Mouse (Mus musculus): ENCODE data around the gene Mog. TPM values are rescaled to one million over a fixed set of nuclear protein-coding genes. Genes with fewer than 3 reads are reported as not detected.

Mog gene
- polyA plus RNA-seq, 1 experiment from 2014 or later, result not detected

DNA sequence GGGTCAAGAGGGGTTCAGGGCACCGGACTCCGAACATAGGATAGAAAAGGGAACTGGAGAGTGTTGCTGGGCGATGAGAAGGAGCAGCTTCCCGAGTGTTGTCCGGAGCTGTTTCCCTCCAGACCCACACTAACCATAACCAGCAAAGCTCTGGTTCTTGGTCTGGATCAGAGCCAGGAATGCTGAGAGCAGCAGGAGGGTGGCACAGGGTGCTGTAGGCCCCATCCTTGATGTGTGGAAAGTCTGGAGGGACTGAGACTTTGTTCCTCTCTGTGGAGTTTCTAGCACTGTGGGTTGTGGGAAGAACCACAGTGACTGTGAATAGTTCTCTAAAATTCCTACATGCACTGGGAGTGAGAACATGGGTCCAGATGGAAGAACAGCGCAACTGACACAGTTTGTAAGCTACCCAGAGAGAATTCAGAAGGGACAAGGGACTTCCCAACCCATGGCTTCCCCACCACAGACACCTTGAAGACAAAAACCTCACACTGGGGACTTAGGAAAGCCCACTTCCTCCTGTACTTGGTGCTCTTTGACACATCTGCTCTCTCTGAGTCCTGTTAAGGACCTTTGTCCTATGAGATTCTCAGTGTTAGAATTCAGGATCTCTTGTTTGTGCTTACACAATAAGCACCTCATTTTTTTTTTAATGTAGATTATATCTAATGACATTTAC lies 51.9 kb downstream of the Mog start:
- H3K27me3 ChIP-seq (replicated peaks), result no peaks in the 10 kb centered on the region
- no peak overlapping the region for H3K9ac ChIP-seq
- no peak overlapping the region for H3K4me2 ChIP-seq
- H3K4me1 ChIP-seq (replicated peaks), result no peaks in the 10 kb centered on the region
- no peak for ATAC-seq (ENCODE audit: insufficient number of reproducible peaks, low FRiP score)
- WGBS, result 87% methylated on average over 6 of the region's 6 CpGs
- no peak overlapping the region for H3K27ac ChIP-seq (ENCODE audit: poor library complexity, severe bottlenecking)
- no peak overlapping the region for H3K4me3 ChIP-seq
- no peaks in the 10 kb centered on the region for H3K36me3 ChIP-seq
- no peaks in the 10 kb centered on the region for H3K9me3 ChIP-seq (replicated peaks)

DNA sequence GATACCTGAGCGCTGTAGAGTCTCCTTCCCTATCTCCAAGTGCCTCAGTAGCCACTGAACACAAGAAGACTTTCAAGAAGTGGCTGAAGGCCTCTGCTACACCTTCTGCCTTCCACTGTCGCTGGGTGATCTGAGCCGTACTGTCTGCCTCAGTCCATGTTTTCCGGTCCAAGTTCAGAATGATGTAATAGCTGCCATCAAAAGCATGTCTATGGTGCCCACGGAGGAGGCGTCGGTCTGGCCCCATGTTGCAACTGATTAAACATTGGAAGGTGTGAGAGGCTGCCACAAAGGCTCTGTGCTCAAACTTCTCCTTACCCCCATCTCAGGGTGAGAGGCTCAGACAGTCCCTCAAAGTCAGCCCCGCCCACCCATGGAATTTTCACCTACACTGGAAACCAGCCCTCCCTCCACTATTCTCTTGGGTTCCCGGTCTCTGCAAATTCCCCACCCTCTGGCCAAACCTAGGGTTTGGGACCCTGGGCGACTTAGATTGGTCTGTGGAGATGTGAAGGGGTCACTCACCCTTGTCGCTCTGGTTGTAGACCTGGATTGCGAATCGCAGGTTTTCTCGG lies 52.8 kb downstream of the Mog start:
- peaks cover 4% of the 10 kb centered on the region; the same call in 1 of the 2 replicates for H3K36me3 ChIP-seq
- H3K9me3 ChIP-seq (replicated peaks), result no peaks in the 10 kb centered on the region
- no peaks in the 10 kb centered on the region for H3K4me1 ChIP-seq (replicated peaks)
- H3K4me2 ChIP-seq, result no peak overlapping the region
- no peaks in the 10 kb centered on the region for H3K27me3 ChIP-seq (replicated peaks)
- no peak overlapping the region for H3K9ac ChIP-seq
- 75% methylated on average over 14 of the region's 14 CpGs for WGBS
- H3K4me3 ChIP-seq, result no peak overlapping the region
- H3K27ac ChIP-seq (ENCODE audit: poor library complexity, severe bottlenecking), result no peak overlapping the region
- no peak for ATAC-seq (ENCODE audit: insufficient number of reproducible peaks, low FRiP score)

DNA sequence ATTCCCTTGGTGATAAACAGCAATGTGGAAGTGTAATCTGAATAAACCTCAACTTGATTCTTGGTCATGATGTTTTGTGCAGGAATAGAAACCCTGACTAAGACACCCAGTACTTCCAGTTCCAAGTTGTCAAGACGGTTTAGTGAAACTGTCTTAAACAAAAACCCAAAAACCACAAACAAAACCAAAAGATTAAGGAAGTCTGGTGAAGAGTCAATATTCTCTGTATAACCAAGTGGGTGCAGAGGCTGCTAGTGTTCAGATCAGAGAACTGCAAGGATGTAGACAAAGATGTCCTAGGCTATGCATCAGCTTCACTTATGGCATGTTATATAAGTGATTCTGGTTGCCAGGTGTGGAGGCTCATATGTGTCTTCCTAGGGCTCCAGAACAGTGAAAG lies 56.3 kb downstream of the Mog start:
- Histone ChIP-seq H3K9ac (no peak overlapping the region), H3K4me2 (no peak overlapping the region), H3K9me3 (replicated peaks) (no peaks in the 10 kb centered on the region), H3K36me3 (peaks cover 4% of the 10 kb centered on the region; the same call in 1 of the 2 replicates), H3K27me3 (replicated peaks) (no peaks in the 10 kb centered on the region), H3K4me3 (no peak overlapping the region), H3K27ac (ENCODE audit: poor library complexity, severe bottlenecking) (no peak overlapping the region), H3K4me1 (replicated peaks) (no peaks in the 10 kb centered on the region)
- 82% methylated on average over 1 of the region's 1 CpGs for WGBS
- no peak for ATAC-seq (ENCODE audit: insufficient number of reproducible peaks, low FRiP score)

DNA sequence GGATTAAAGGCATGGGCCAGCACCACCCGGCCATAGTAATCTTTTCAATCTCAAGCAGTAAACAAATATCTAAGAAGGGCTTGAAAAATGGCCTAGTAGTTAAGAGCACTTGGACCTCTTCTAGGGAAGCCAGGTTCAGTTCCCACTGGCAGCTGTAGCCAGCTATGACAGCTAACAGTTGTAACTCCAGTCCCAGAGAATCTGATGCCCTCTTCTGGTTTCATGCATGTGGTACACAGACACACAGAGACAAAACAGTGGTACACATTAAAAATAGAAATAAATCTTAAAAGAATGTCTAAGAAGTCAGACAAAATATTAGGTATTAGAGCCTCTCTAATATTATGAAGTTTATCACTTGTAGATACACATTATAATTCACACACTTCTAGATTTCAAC lies 62.1 kb downstream of the Mog start:
- H3K27ac ChIP-seq (ENCODE audit: poor library complexity, severe bottlenecking), result no peak overlapping the region
- H3K4me1 ChIP-seq (replicated peaks), result peaks cover 13% of the 10 kb centered on the region
- no peaks in the 10 kb centered on the region for H3K27me3 ChIP-seq (replicated peaks)
- H3K36me3 ChIP-seq, result peaks cover 10% of the 10 kb centered on the region; the same call in 1 of the 2 replicates
- no peak for ATAC-seq (ENCODE audit: insufficient number of reproducible peaks, low FRiP score)
- H3K9me3 ChIP-seq (replicated peaks), result no peaks in the 10 kb centered on the region
- no peak overlapping the region for H3K4me3 ChIP-seq
- no peak overlapping the region for H3K4me2 ChIP-seq
- no peak overlapping the region for H3K9ac ChIP-seq
- WGBS, result 71% methylated on average over 1 of the region's 1 CpGs

Other genes with a start within 250 kb of the Mog start
- not detected in 2 replicates for gene H2-M10.6, start 211.2 kb downstream of the Mog start, polyA plus RNA-seq (2016; fragmentation: Nextera tagmentation; extraction: Ambion mirVana)
- 28.8 and 28.9 TPM in 2 replicates for gene Trim26, start 186.3 kb downstream of the Mog start, polyA plus RNA-seq (2016; fragmentation: Nextera tagmentation; extraction: Ambion mirVana)
- gene Trim15, start 156.2 kb downstream of the Mog start, polyA plus RNA-seq (2016; fragmentation: Nextera tagmentation; extraction: Ambion mirVana), result 0.40 and 0.47 TPM in 2 replicates
- gene Trim10, start 153.8 kb downstream of the Mog start, polyA plus RNA-seq (2016; fragmentation: Nextera tagmentation; extraction: Ambion mirVana), result 23.6 and 27.0 TPM in 2 replicates
- not detected in 2 replicates for gene Trim40, start 133.3 kb downstream of the Mog start, polyA plus RNA-seq (2016; fragmentation: Nextera tagmentation; extraction: Ambion mirVana)
- gene Trim31, start 125.3 kb downstream of the Mog start, polyA plus RNA-seq (2016; fragmentation: Nextera tagmentation; extraction: Ambion mirVana), result not detected in 2 replicates
- gene Rnf39, start 80.5 kb downstream of the Mog start, polyA plus RNA-seq (2016; fragmentation: Nextera tagmentation; extraction: Ambion mirVana), result not detected in 2 replicates
- 83.2 and 83.8 TPM in 2 replicates for gene Ppp1r11, start 71.7 kb downstream of the Mog start, polyA plus RNA-seq (2016; fragmentation: Nextera tagmentation; extraction: Ambion mirVana)
- gene Znrd1, start 64.8 kb downstream of the Mog start, polyA plus RNA-seq (2016; fragmentation: Nextera tagmentation; extraction: Ambion mirVana), result 37.5 and 40.3 TPM in 2 replicates
- 6.4 and 6.7 TPM in 2 replicates for gene Znrd1as, start 64.8 kb downstream of the Mog start, polyA plus RNA-seq (2016; fragmentation: Nextera tagmentation; extraction: Ambion mirVana)
- gene 2410137M14Rik, start 42.2 kb downstream of the Mog start, polyA plus RNA-seq (2016; fragmentation: Nextera tagmentation; extraction: Ambion mirVana), result 0.20 TPM in 1 of 2 replicates, not detected in the other
- 0.31 and 0.36 TPM in 2 replicates for gene H2-M5, start 33.9 kb downstream of the Mog start, polyA plus RNA-seq (2016; fragmentation: Nextera tagmentation; extraction: Ambion mirVana)
- 60.0 and 64.4 TPM in 2 replicates for gene Zfp57, start 22.2 kb downstream of the Mog start, polyA plus RNA-seq (2016; fragmentation: Nextera tagmentation; extraction: Ambion mirVana)
- 8.3 and 8.6 TPM in 2 replicates for gene Gabbr1, start 22.6 kb upstream of the Mog start, polyA plus RNA-seq (2016; fragmentation: Nextera tagmentation; extraction: Ambion mirVana)
- 0.08 TPM in 1 of 2 replicates, not detected in the other for gene Olfr90, start 65.1 kb upstream of the Mog start, polyA plus RNA-seq (2016; fragmentation: Nextera tagmentation; extraction: Ambion mirVana)
- gene Olfr91, start 74.9 kb upstream of the Mog start, polyA plus RNA-seq (2016; fragmentation: Nextera tagmentation; extraction: Ambion mirVana), result 0.05 TPM in 1 of 2 replicates, not detected in the other
- not detected in 2 replicates for gene Olfr92, start 96.7 kb upstream of the Mog start, polyA plus RNA-seq (2016; fragmentation: Nextera tagmentation; extraction: Ambion mirVana)
- not detected in 2 replicates for gene Olfr93, start 138.1 kb upstream of the Mog start, polyA plus RNA-seq (2016; fragmentation: Nextera tagmentation; extraction: Ambion mirVana)
- not detected in 2 replicates for gene Ubd, start 170.5 kb upstream of the Mog start, polyA plus RNA-seq (2016; fragmentation: Nextera tagmentation; extraction: Ambion mirVana)
- not detected in 2 replicates for gene Olfr94, start 177.6 kb upstream of the Mog start, polyA plus RNA-seq (2016; fragmentation: Nextera tagmentation; extraction: Ambion mirVana)
- gene Olfr95, start 189.7 kb upstream of the Mog start, polyA plus RNA-seq (2016; fragmentation: Nextera tagmentation; extraction: Ambion mirVana), result not detected in 2 replicates
- not detected in 2 replicates for gene Olfr96, start 196.7 kb upstream of the Mog start, polyA plus RNA-seq (2016; fragmentation: Nextera tagmentation; extraction: Ambion mirVana)
- gene Olfr97, start 213.9 kb upstream of the Mog start, polyA plus RNA-seq (2016; fragmentation: Nextera tagmentation; extraction: Ambion mirVana), result not detected in 2 replicates
- gene Olfr98, start 240.4 kb upstream of the Mog start, polyA plus RNA-seq (2016; fragmentation: Nextera tagmentation; extraction: Ambion mirVana), result not detected in 2 replicates
- gene H2-M3, start 246.8 kb upstream of the Mog start, polyA plus RNA-seq (2016; fragmentation: Nextera tagmentation; extraction: Ambion mirVana), result 0.57 and 0.74 TPM in 2 replicates

All from heart, embryonic 12.5 days (tissue).